Mouse (Mus musculus) frontal cortex, adult (tissue): ENCODE measurements around the gene Ccdc146.

Experiments
- ATAC-seq: cut with Nextera tagmentation; 2 replicates; pipeline ENCODE4 v1.9.2; 2017; ENCODE audit warnings: mild to moderate bottlenecking, moderate library complexity, mixed read lengths; ENCODE audit not compliant: low TSS enrichment

Gene Ccdc146

GRCm38 (mm10) chr5:21424614-21425602 lies at the start of gene Ccdc146, which contains the start of gene Fam185a:
Gene Ccdc146, minus strand, starts transcription at chr5:21424677.
Gene Fam185a, plus strand, starts transcription at chr5:21424958.
- ATAC-seq, result peak; percentile 100

GRCm38 (mm10) chr5:21468100-21468499 lies 43.6 kb upstream of the Ccdc146 start:
- peak; percentile 57; the same call in 1 of the 2 replicates for ATAC-seq

GRCm38 (mm10) chr5:21467387-21467786 lies 42.9 kb upstream of the Ccdc146 start:
- no peak for ATAC-seq

GRCm38 (mm10) chr5:21440833-21441530 lies 16.5 kb upstream of the Ccdc146 start:
- ATAC-seq, result no peak

GRCm38 (mm10) chr5:21439446-21440110 lies 15.1 kb upstream of the Ccdc146 start:
- no peak for ATAC-seq

GRCm38 (mm10) chr5:21438428-21438827 lies 14.0 kb upstream of the Ccdc146 start:
- ATAC-seq, result no peak

- ATAC-seq, result no peak
Measured at GRCm38 (mm10) chr5:21436471-21436975, 12.0 kb upstream of the Ccdc146 start.

- ATAC-seq, result peak; percentile 72
Measured at GRCm38 (mm10) chr5:21434148-21434929, 9.9 kb upstream of the Ccdc146 start.

- no peak for ATAC-seq
Measured at GRCm38 (mm10) chr5:21426666-21427065, 2.2 kb upstream of the Ccdc146 start.

GRCm38 (mm10) chr5:21420609-21421008 lies 3.9 kb downstream of the Ccdc146 start:
- ATAC-seq, result no peak

GRCm38 (mm10) chr5:21418613-21419012 lies 5.9 kb downstream of the Ccdc146 start:
- ATAC-seq, result no peak

GRCm38 (mm10) chr5:21414116-21414820 lies 10.2 kb downstream of the Ccdc146 start:
- no peak for ATAC-seq

- no peak for ATAC-seq
Measured at GRCm38 (mm10) chr5:21413322-21413721, 11.2 kb downstream of the Ccdc146 start.

- no peak for ATAC-seq
Measured at GRCm38 (mm10) chr5:21412056-21412455, 12.4 kb downstream of the Ccdc146 start.

GRCm38 (mm10) chr5:21411261-21411666 lies 13.2 kb downstream of the Ccdc146 start:
- ATAC-seq, result no peak

GRCm38 (mm10) chr5:21395205-21395840 lies 29.2 kb downstream of the Ccdc146 start:
- ATAC-seq, result no peak

GRCm38 (mm10) chr5:21394562-21394961 lies 29.9 kb downstream of the Ccdc146 start:
- ATAC-seq, result no peak

- no peak for ATAC-seq
Measured at GRCm38 (mm10) chr5:21391616-21392384, 32.7 kb downstream of the Ccdc146 start.

GRCm38 (mm10) chr5:21388855-21389254 lies 35.6 kb downstream of the Ccdc146 start:
- no peak for ATAC-seq
